Mouse (Mus musculus) granulocyte monocyte progenitor cell, adult 5-6 weeks (primary cell): ENCODE data around the gene Samd3. TPM values are rescaled to one million over a fixed set of nuclear protein-coding genes. Genes with fewer than 3 reads are reported as not detected.

Source experiments
- ATAC-seq: replicated peaks from 2 replicates; pipeline ENCODE4 v1.8.0; 2016; ENCODE audit warnings: mild to moderate bottlenecking, moderate TSS enrichment, inconsistent platforms; ENCODE audit not compliant: poor library complexity, severe bottlenecking
- total RNA-seq, 2 experiments: library from RNA; stranded (forward) in 1 of 2; stranded (reverse) in 1 of 2; fragments of 200-712, 200-1000 nt in 1 of 2; fragments of >200 nt in 1 of 2; fragmentation: Nextera tagmentation in 1 of 2; gene quantifications; 2 replicates each; pipeline ENCODE4 v1.2.3; 2014 to 2017

Samd3 gene
- total RNA-seq, 2 experiments from 2014 or later = not detected

- ATAC-seq = no peak
These were observed 68.1 kb downstream of the Samd3 start for GRCm38 (mm10) chr10:26297626-26298025.

DNA sequence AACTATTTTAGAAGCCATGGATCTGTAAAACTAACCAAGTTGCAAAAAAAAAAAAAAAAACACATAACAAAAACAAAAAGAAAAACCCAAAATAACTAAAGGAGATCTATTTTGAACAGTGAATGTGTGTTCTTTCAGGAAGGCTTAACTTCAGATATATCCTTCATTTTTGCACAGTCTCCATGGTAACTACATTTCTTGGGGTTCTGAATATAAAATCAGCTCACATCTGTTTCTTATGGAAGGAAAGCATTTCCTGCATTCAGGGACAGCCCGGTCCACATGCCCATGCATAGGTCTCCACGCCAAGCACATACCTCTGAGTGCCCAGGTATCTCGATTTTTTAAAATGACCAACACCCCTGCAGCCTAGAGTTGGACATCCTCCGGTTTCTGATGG, 72.8 kb downstream of the Samd3 start:
- no peak for ATAC-seq

DNA sequence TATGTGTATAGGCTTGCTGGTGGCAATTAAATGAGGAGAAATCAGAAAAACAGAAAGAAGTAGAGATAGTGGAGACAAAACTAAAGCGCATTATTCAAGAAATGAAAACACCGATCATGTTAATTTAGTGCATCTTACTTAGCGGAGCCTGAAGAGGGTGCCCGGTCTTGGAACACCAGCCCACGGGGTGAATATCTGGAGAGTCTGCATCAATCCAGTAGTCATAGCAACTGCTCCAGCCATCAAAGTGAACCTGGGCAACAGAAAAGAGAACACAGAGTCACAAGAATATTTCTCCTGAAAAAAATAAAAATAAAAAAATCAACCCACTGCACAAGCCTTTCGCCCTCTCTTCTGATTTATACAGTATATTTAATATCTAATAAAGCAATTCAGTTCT, 74.0 kb downstream of the Samd3 start:
- no peak for ATAC-seq

DNA sequence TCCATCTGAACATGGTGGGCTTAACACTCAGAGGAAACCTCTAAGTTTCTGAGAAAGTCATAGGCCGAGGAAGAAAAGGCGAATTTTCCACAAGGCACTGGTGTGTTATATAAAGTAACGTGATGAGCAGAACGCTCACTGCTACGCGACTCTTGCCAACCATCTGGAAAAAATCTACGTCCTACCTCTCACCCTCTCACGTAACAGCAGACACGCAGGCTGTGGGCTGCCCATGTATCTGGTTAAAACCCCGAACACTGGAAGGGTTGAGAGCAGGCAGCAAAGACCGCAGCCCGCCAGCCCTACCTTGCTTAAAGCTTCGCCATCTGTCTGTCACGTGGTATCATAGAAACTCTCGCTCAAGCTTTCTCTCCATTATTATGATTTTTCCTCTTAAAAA, 84.8 kb downstream of the Samd3 start:
- ATAC-seq = no peak

- no peak for ATAC-seq
These were observed 91.2 kb downstream of the Samd3 start for GRCm38 (mm10) chr10:26320679-26321078.

Other genes with a start within 250 kb of the Samd3 start
- not detected in 2 replicates for gene Gm9767, start 151.5 kb upstream of the Samd3 start, total RNA-seq (2014; fragmentation: Nextera tagmentation)
- not detected in 2 replicates for gene Gm9767, start 151.5 kb upstream of the Samd3 start, total RNA-seq (2017)
- gene Tmem200a, start 150.7 kb upstream of the Samd3 start, total RNA-seq (2014; fragmentation: Nextera tagmentation) = not detected in 2 replicates
- not detected in 2 replicates for gene Tmem200a, start 150.7 kb upstream of the Samd3 start, total RNA-seq (2017)
- gene L3mbtl3, start 146.3 kb downstream of the Samd3 start, total RNA-seq (2014; fragmentation: Nextera tagmentation) = 37.8 and 46.1 TPM in 2 replicates
- gene L3mbtl3, start 146.3 kb downstream of the Samd3 start, total RNA-seq (2017) = 26.0 and 30.2 TPM in 2 replicates